Mouse (Mus musculus) thymus, postnatal 10 days (tissue): ENCODE measurements around the gene Ets2.

ENCODE experiments used
- DNase-seq, 2 experiments: peaks; one replicate each; pipeline ENCODE4 v3.0.0; 2021; ENCODE audit warnings: low spot score in 2 of 2

The Ets2 gene

GRCm38 (mm10) chr16:95701802-95702561 is at the start of gene Ets2:
Gene Ets2, plus strand, starts transcription at chr16:95702075.
- peak; percentile 87 to 94 for DNase-seq

GRCm38 (mm10) chr16:95654204-95654611 is 47.7 kb upstream of the Ets2 start:
- no peak for DNase-seq

GRCm38 (mm10) chr16:95656535-95656934 is 45.3 kb upstream of the Ets2 start:
- no peak for DNase-seq

- no peak for DNase-seq
Observed at GRCm38 (mm10) chr16:95657187-95657586, 44.7 kb upstream of the Ets2 start.

- no peak for DNase-seq
Observed at GRCm38 (mm10) chr16:95657756-95658155, 44.1 kb upstream of the Ets2 start.

GRCm38 (mm10) chr16:95658836-95659430 is 42.9 kb upstream of the Ets2 start:
- DNase-seq, result peak; percentile 75 to 89

- DNase-seq, result no peak
Observed at GRCm38 (mm10) chr16:95659461-95659860, 42.4 kb upstream of the Ets2 start.

- DNase-seq, result no peak
Observed at GRCm38 (mm10) chr16:95660909-95661308, 41.0 kb upstream of the Ets2 start.

- no peak for DNase-seq
Observed at GRCm38 (mm10) chr16:95665472-95666131, 36.3 kb upstream of the Ets2 start.

- DNase-seq, result no peak
Observed at GRCm38 (mm10) chr16:95666288-95666687, 35.6 kb upstream of the Ets2 start.

GRCm38 (mm10) chr16:95667395-95668150 is 34.3 kb upstream of the Ets2 start:
- DNase-seq, result no peak

- no peak for DNase-seq
Observed at GRCm38 (mm10) chr16:95668151-95668993, 33.5 kb upstream of the Ets2 start.

GRCm38 (mm10) chr16:95674452-95674921 is 27.4 kb upstream of the Ets2 start:
- DNase-seq, result no peak

GRCm38 (mm10) chr16:95675212-95675611 is 26.7 kb upstream of the Ets2 start:
- DNase-seq, result no peak

GRCm38 (mm10) chr16:95676668-95677067 is 25.2 kb upstream of the Ets2 start:
- no peak for DNase-seq

GRCm38 (mm10) chr16:95682431-95682892 is 19.4 kb upstream of the Ets2 start:
- DNase-seq, result no peak

- DNase-seq, result no peak
Observed at GRCm38 (mm10) chr16:95685807-95686206, 16.1 kb upstream of the Ets2 start.

GRCm38 (mm10) chr16:95686246-95686645 is 15.6 kb upstream of the Ets2 start:
- no peak for DNase-seq

- no peak for DNase-seq
Observed at GRCm38 (mm10) chr16:95686901-95687300, 15.0 kb upstream of the Ets2 start.

GRCm38 (mm10) chr16:95688010-95688409 is 13.9 kb upstream of the Ets2 start:
- DNase-seq, result no peak

GRCm38 (mm10) chr16:95696599-95696998 is 5.3 kb upstream of the Ets2 start:
- no peak for DNase-seq
